Mouse (Mus musculus) stomach, embryonic 16.5 days (tissue): ENCODE measurements around the gene Iqcf1. TPM values are rescaled to one million over a fixed set of nuclear protein-coding genes. Genes with fewer than 3 reads are reported as not detected.

Source experiments
- ATAC-seq: fragments of 200-750 bp; cut with Nextera tagmentation; 2 replicates; pipeline ENCODE4 v1.8.0; 2017; ENCODE audit warnings: moderate number of reproducible peaks, moderate TSS enrichment; ENCODE audit not compliant: insufficient read depth, low FRiP score
- H3K27ac ChIP-seq: fragments of 300-500 bp; sonication (generic); 2 replicates; pipeline ENCODE4 v1.5.1; 2014; ENCODE audit warnings: low read length
- H3K27me3 ChIP-seq: fragments of 300-500 bp; sonication (generic); 2 replicates; pipeline ENCODE4 v1.6.1; 2014; ENCODE audit warnings: low read length, control low read depth, mixed read lengths; ENCODE audit not compliant: control insufficient read depth, insufficient read depth
- H3K36me3 ChIP-seq: fragments of 300-500 bp; sonication (generic); 2 replicates; pipeline ENCODE4 v1.6.1; 2014; ENCODE audit warnings: low read length; ENCODE audit not compliant: control insufficient read depth, insufficient read depth
- H3K4me1 ChIP-seq: fragments of 300-500 bp; sonication (generic); 2 replicates; pipeline ENCODE4 v1.6.1; 2014; ENCODE audit warnings: low read length, control low read depth, mixed read lengths; ENCODE audit not compliant: control insufficient read depth, insufficient read depth
- H3K4me2 ChIP-seq: fragments of 300-500 bp; sonication (generic); 2 replicates; pipeline ENCODE4 v1.6.1; 2014; ENCODE audit warnings: low read depth, low read length, mixed read lengths
- H3K4me3 ChIP-seq: fragments of 300-500 bp; sonication (generic); replicated peaks from 2 replicates; pipeline ENCODE4 v1.5.1; 2014; ENCODE audit warnings: mild to moderate bottlenecking, low read length
- H3K9ac ChIP-seq: fragments of 300-500 bp; sonication (generic); 2 replicates; pipeline ENCODE4 v1.6.1; 2014; ENCODE audit warnings: low read length
- H3K9me3 ChIP-seq: fragments of 300-500 bp; sonication (generic); replicated peaks from 2 replicates; pipeline ENCODE4 v1.6.1; 2016; ENCODE audit warnings: low read length, control low read depth; ENCODE audit not compliant: control insufficient read depth
- WGBS: fragments of 180-500 bp; shearing (Covaris S2); extraction: QIAGEN DNeasy Blood & Tissue Kit; methylation state at CpG from one replicate; pipeline ENCODE4 v1.1.7; 2014; 5-methylcytosine and 5-hydroxymethylcytosine counted together
- polyA plus RNA-seq: library from polyadenylated mRNA; unstranded; fragments of >200 nt; fragmentation: Nextera tagmentation; extraction: Ambion mirVana; gene quantifications from 2 replicates; pipeline ENCODE4 v1.2.1, GENCODE M21; 2015

The Iqcf1 gene
- polyA plus RNA-seq, 1 experiment from 2014 or later = not detected

GRCm38 (mm10) chr9:106470991-106471750, 28.6 kb upstream of the Iqcf1 start:
- WGBS = 65% methylated on average over 14 of the region's 14 CpGs
- peak overlapping the region; percentile 51; the same call in 1 of the 2 replicates for H3K9ac ChIP-seq
- no peaks in the 10 kb centered on the region for H3K27me3 ChIP-seq
- peak overlapping the region; percentile 42; the same call in 1 of the 2 replicates for H3K4me2 ChIP-seq
- no peaks in the 10 kb centered on the region for H3K9me3 ChIP-seq
- H3K36me3 ChIP-seq = no peaks in the 10 kb centered on the region
- ATAC-seq = no peak
- H3K4me1 ChIP-seq = peaks cover 27% of the 10 kb centered on the region
- 0 out of 2 replicates have a peak overlapping the region, but pooled peaks have one; percentile 17 for H3K4me3 ChIP-seq
- H3K27ac ChIP-seq = no peak overlapping the region; the same call in 1 of the 2 replicates

GRCm38 (mm10) chr9:106471892-106472291, 27.9 kb upstream of the Iqcf1 start:
- Histone ChIP-seq H3K4me3 (0 out of 2 replicates have a peak overlapping the region, but pooled peaks have one; percentile 17), H3K4me1 (peaks cover 33% of the 10 kb centered on the region), H3K9ac (peak overlapping the region; percentile 51; the same call in 1 of the 2 replicates), H3K27me3 (no peaks in the 10 kb centered on the region), H3K27ac (peak overlapping the region; percentile 21; the same call in 1 of the 2 replicates), H3K9me3 (no peaks in the 10 kb centered on the region), H3K4me2 (peak overlapping the region; percentile 42; the same call in 1 of the 2 replicates), H3K36me3 (no peaks in the 10 kb centered on the region)
- ATAC-seq = no peak
- 9% methylated on average over 5 of the region's 5 CpGs for WGBS

- 59% methylated on average over 4 of the region's 4 CpGs for WGBS
- H3K9ac ChIP-seq = 0 out of 2 replicates have a peak overlapping the region, but pooled peaks have one; percentile 24
- H3K27me3 ChIP-seq = no peaks in the 10 kb centered on the region
- H3K4me3 ChIP-seq = no peak overlapping the region
- peak overlapping the region; percentile 21 for H3K27ac ChIP-seq
- H3K36me3 ChIP-seq = no peaks in the 10 kb centered on the region
- H3K9me3 ChIP-seq = no peaks in the 10 kb centered on the region
- no peak overlapping the region for H3K4me2 ChIP-seq
- no peak for ATAC-seq
- H3K4me1 ChIP-seq = peaks cover 33% of the 10 kb centered on the region
Observed at GRCm38 (mm10) chr9:106472321-106472720, 27.4 kb upstream of the Iqcf1 start.

GRCm38 (mm10) chr9:106473081-106473752, 26.6 kb upstream of the Iqcf1 start:
- H3K4me2 ChIP-seq = no peak overlapping the region
- ATAC-seq = no peak
- H3K36me3 ChIP-seq = no peaks in the 10 kb centered on the region
- no peak overlapping the region for H3K27ac ChIP-seq
- peaks cover 38% of the 10 kb centered on the region for H3K4me1 ChIP-seq
- 83% methylated on average over 16 of the region's 16 CpGs for WGBS
- no peaks in the 10 kb centered on the region for H3K9me3 ChIP-seq
- H3K4me3 ChIP-seq = no peak overlapping the region
- H3K9ac ChIP-seq = no peak overlapping the region
- no peaks in the 10 kb centered on the region for H3K27me3 ChIP-seq

GRCm38 (mm10) chr9:106473753-106474105, 26.0 kb upstream of the Iqcf1 start:
- H3K9me3 ChIP-seq = no peaks in the 10 kb centered on the region
- H3K4me2 ChIP-seq = no peak overlapping the region
- H3K27ac ChIP-seq = no peak overlapping the region
- H3K4me3 ChIP-seq = no peak overlapping the region
- H3K4me1 ChIP-seq = peaks cover 40% of the 10 kb centered on the region
- no peak for ATAC-seq
- no peaks in the 10 kb centered on the region for H3K27me3 ChIP-seq
- 67% methylated on average over 5 of the region's 5 CpGs for WGBS
- no peaks in the 10 kb centered on the region for H3K36me3 ChIP-seq
- H3K9ac ChIP-seq = no peak overlapping the region; the same call in 1 of the 2 replicates

GRCm38 (mm10) chr9:106474456-106474855, 25.3 kb upstream of the Iqcf1 start:
- H3K9ac ChIP-seq = peak overlapping the region; percentile 55
- H3K4me1 ChIP-seq = peaks cover 40% of the 10 kb centered on the region
- H3K36me3 ChIP-seq = no peaks in the 10 kb centered on the region
- no peak overlapping the region for H3K4me3 ChIP-seq
- no peak overlapping the region for H3K27ac ChIP-seq
- 5% methylated on average over 6 of the region's 6 CpGs for WGBS
- 0 out of 2 replicates have a peak overlapping the region, but pooled peaks have one; percentile 5 for H3K4me2 ChIP-seq
- H3K27me3 ChIP-seq = no peaks in the 10 kb centered on the region
- ATAC-seq = no peak
- no peaks in the 10 kb centered on the region for H3K9me3 ChIP-seq

GRCm38 (mm10) chr9:106475046-106475445, 24.7 kb upstream of the Iqcf1 start:
- H3K27me3 ChIP-seq = no peaks in the 10 kb centered on the region
- no peak overlapping the region for H3K4me3 ChIP-seq
- peak overlapping the region; percentile 56; the same call in 1 of the 2 replicates for H3K4me2 ChIP-seq
- WGBS = 60% methylated on average over 7 of the region's 7 CpGs
- ATAC-seq = no peak
- H3K36me3 ChIP-seq = no peaks in the 10 kb centered on the region
- peaks cover 40% of the 10 kb centered on the region for H3K4me1 ChIP-seq
- no peak overlapping the region for H3K27ac ChIP-seq
- H3K9me3 ChIP-seq = no peaks in the 10 kb centered on the region
- peak overlapping the region; percentile 55; the same call in 1 of the 2 replicates for H3K9ac ChIP-seq

- Histone ChIP-seq H3K4me1 (peaks cover 40% of the 10 kb centered on the region), H3K4me3 (peak within 1 kb of the TSS; percentile 77), H3K9ac (peak within 1 kb of the TSS; percentile 62), H3K9me3 (no peaks in the 10 kb centered on the region), H3K27me3 (no peaks in the 10 kb centered on the region), H3K27ac (peak within 1 kb of the TSS; percentile 82), H3K4me2 (peak within 1 kb of the TSS; percentile 56), H3K36me3 (peaks cover 4% of the 10 kb centered on the region; the same call in 1 of the 2 replicates)
- no peak for ATAC-seq
- WGBS = 87% methylated on average over 10 of the region's 10 CpGs
Observed at GRCm38 (mm10) chr9:106475663-106476001, 24.1 kb upstream of the Iqcf1 start, which contains the start of gene Rrp9. TSS of gene Rrp9 (plus strand) at chr9:106475963.
